Mouse (Mus musculus) myocyte (in vitro differentiated cells): ENCODE results near the gene Ppp6r2.
A peak's percentile ranks its signal among the peaks of the same experiment; 100 is the strongest.

ENCODE experiments used
- CEBPB ChIP-seq: IDR thresholded peaks from 2 replicates; pipeline ENCODE4 v1.6.1; 2011; ENCODE audit warnings: mild to moderate bottlenecking, moderate library complexity; ENCODE audit not compliant: poor library complexity, insufficient read depth, severe bottlenecking
- E2F4 ChIP-seq: IDR thresholded peaks from one replicate; pipeline ENCODE4 v1.6.1; 2011; ENCODE audit warnings: mild to moderate bottlenecking, control low read depth, moderate library complexity; ENCODE audit not compliant: insufficient read depth
- MAX ChIP-seq: IDR thresholded peaks from one replicate; pipeline ENCODE4 v1.6.1; 2011; ENCODE audit warnings: low read depth, mild to moderate bottlenecking, control low read depth
- MYOD1 ChIP-seq, 3 experiments: IDR thresholded peaks; one replicate each; pipeline ENCODE4 v1.6.1; 2011; ENCODE audit warnings: control low read depth in 2 of 3, low read depth in 2 of 3, mild to moderate bottlenecking in 2 of 3, moderate library complexity in 1 of 3; ENCODE audit not compliant: insufficient read length in 2 of 3, control insufficient read depth in 1 of 3
- MYOG ChIP-seq, 3 experiments: IDR thresholded peaks; one replicate each; pipeline ENCODE4 v1.6.1; 2011; ENCODE audit warnings: control low read depth in 2 of 3, low read depth in 2 of 3, mild to moderate bottlenecking in 2 of 3; ENCODE audit not compliant: insufficient read length in 2 of 3, control insufficient read depth in 1 of 3, insufficient read depth in 1 of 3
- POLR2A ChIP-seq: IDR thresholded peaks from one replicate; pipeline ENCODE4 v1.6.1; 2011; ENCODE audit warnings: low read depth, mild to moderate bottlenecking, control low read depth, moderate library complexity; ENCODE audit not compliant: insufficient read length
- POLR2AphosphoS2 ChIP-seq: IDR thresholded peaks from one replicate; pipeline ENCODE4 v1.6.1; 2011; ENCODE audit warnings: low read depth, control low read depth; ENCODE audit not compliant: insufficient read length
- REST ChIP-seq: IDR thresholded peaks from one replicate; pipeline ENCODE4 v1.6.1; 2011; ENCODE audit warnings: mild to moderate bottlenecking, control low read depth, moderate library complexity; ENCODE audit not compliant: insufficient read depth, insufficient read length
- SRF ChIP-seq: IDR thresholded peaks from one replicate; pipeline ENCODE4 v1.6.1; 2011; ENCODE audit warnings: low read depth; ENCODE audit not compliant: control insufficient read depth, insufficient read length
- TCF12 ChIP-seq: IDR thresholded peaks from one replicate; pipeline ENCODE4 v1.6.1; 2011; ENCODE audit warnings: mild to moderate bottlenecking, control low read depth; ENCODE audit not compliant: poor library complexity, insufficient read depth, severe bottlenecking
- TCF3 ChIP-seq: IDR thresholded peaks from one replicate; pipeline ENCODE4 v1.6.1; 2011; ENCODE audit warnings: low read depth, control low read depth; ENCODE audit not compliant: insufficient read length
- USF1 ChIP-seq: IDR thresholded peaks from one replicate; pipeline ENCODE4 v1.6.1; 2011; ENCODE audit warnings: low read depth, mild to moderate bottlenecking, control low read depth, moderate library complexity

- TF ChIP-seq POLR2A (peak; percentile 45), USF1 (no peak), CEBPB (no peak), TCF12 (peak; percentile 3), TCF3 (peak; percentile 36), E2F4 (no peak), POLR2AphosphoS2 (peak; percentile 53), SRF (no peak), MYOD1 (IDR thresholded peaks at IDR 0.05; ENCODE audit: control insufficient read depth in 1 of 3, insufficient read length in 2 of 3, low read depth in 2 of 3) (peak in 2 of 3 experiments; percentile 56 to 87), MAX (no peak), MYOG (IDR thresholded peaks at IDR 0.05; ENCODE audit: control insufficient read depth in 1 of 3, insufficient read depth in 1 of 3, insufficient read length in 2 of 3, low read depth in 2 of 3) (peak in 2 of 3 experiments; percentile 62 to 89), REST (no peak)
These were observed 41.9 kb upstream of the Ppp6r2 start for GRCm38 (mm10) chr15:89169431-89169830.
